Mouse (Mus musculus) C2C12 (cell line): ENCODE data around the gene Msi2.

Experiments
- CEBPB ChIP-seq: IDR thresholded peaks from one replicate; pipeline ENCODE4 v1.6.1; 2011; ENCODE audit warnings: low read depth, mild to moderate bottlenecking, control low read depth, moderate library complexity
- CTCF ChIP-seq: IDR thresholded peaks from one replicate; pipeline ENCODE4 v1.5.1; 2011; ENCODE audit not compliant: control insufficient read depth, insufficient read depth, insufficient read length
- MAX ChIP-seq: IDR thresholded peaks from one replicate; pipeline ENCODE4 v1.6.1; 2011; ENCODE audit warnings: mild to moderate bottlenecking, control low read depth
- MYOG ChIP-seq: IDR thresholded peaks from one replicate; pipeline ENCODE4 v1.6.1; 2011; ENCODE audit not compliant: control insufficient read depth, insufficient read length; ENCODE audit errors: extremely low read depth
- USF1 ChIP-seq: IDR thresholded peaks from one replicate; pipeline ENCODE4 v1.6.1; 2011; ENCODE audit warnings: low read depth, mild to moderate bottlenecking, control low read depth, moderate library complexity

GRCm38 (mm10) chr11:88577076-88577475 lies 141.2 kb downstream of the Msi2 start:
- TF ChIP-seq USF1 (no peak), CTCF (no peak), MAX (no peak), MYOG (no peak), CEBPB (no peak)
